Mouse (Mus musculus) bone marrow macrophage, adult 2 months (primary cell): ENCODE data around the gene Fancd2.

Source experiments
- CTCF ChIP-seq: IDR thresholded peaks from 2 replicates; pipeline ENCODE4 v1.5.1; 2012; ENCODE audit warnings: low read depth, mild to moderate bottlenecking, low read length, moderate library complexity
- POLR2A ChIP-seq: IDR thresholded peaks from 2 replicates; pipeline ENCODE4 v1.6.1; 2012; ENCODE audit warnings: mild to moderate bottlenecking, low read depth, low read length, borderline replicate concordance

- peak; percentile 66 for TF ChIP-seq CTCF
- TF ChIP-seq POLR2A, result no peak
Observed at GRCm38 (mm10) chr6:113604432-113605223, 73.1 kb downstream of the Fancd2 start, which contains the start of gene Brk1.
